Mouse (Mus musculus): Measurements from ENCODE around the gene Scap. TPM values are rescaled to one million over a fixed set of nuclear protein-coding genes. Genes with fewer than 3 reads are reported as not detected.
"Not testable (repeated sequence)": the region's sequence is repeated elsewhere in the genome, so short reads cannot be mapped to it uniquely, and the experiment has no call there.

Scap gene
- polyA plus RNA-seq, 1 experiment, result 25.8 TPM

GRCm38 (mm10) chr9:110328178-110328577 lies 4.9 kb upstream of the Scap start:
- Histone ChIP-seq H3K9me3 (replicated peaks; ENCODE audit: control insufficient read depth, insufficient read depth, low read length, poor library complexity, severe bottlenecking) (no peaks in the 10 kb centered on the region), H3K27ac (ENCODE audit: insufficient read depth, low read length) (no peak overlapping the region), H3K4me3 (ENCODE audit: low read depth, low read length) (no peak overlapping the region), H3K27me3 (ENCODE audit: control insufficient read depth, insufficient read depth, low read length, poor library complexity, severe bottlenecking) (no peaks in the 10 kb centered on the region; the same call in none of the 2 replicates), H3K36me3 (ENCODE audit: control insufficient read depth, insufficient read depth, low read length, poor library complexity, severe bottlenecking) (no peaks in the 10 kb centered on the region), H3K4me1 (ENCODE audit: control insufficient read depth, insufficient read depth, low read length) (peaks cover 3% of the 10 kb centered on the region), H3K9ac (ENCODE audit: low read depth, poor library complexity, severe bottlenecking) (no peak overlapping the region)
- TF ChIP-seq POLR2A (IDR thresholded peaks at IDR 0.05; ENCODE audit: insufficient read depth, low read length), result no peak
- TF ChIP-seq EP300 (IDR thresholded peaks at IDR 0.05; ENCODE audit: insufficient read depth, low read depth, low read length), result no peak
- TF ChIP-seq CTCF (IDR thresholded peaks at IDR 0.05; ENCODE audit: low read depth, low read length), result no peak

GRCm38 (mm10) chr9:110328946-110329630 lies 4.0 kb upstream of the Scap start:
- no peaks in the 10 kb centered on the region for H3K36me3 ChIP-seq (ENCODE audit: control insufficient read depth, insufficient read depth, low read length, poor library complexity, severe bottlenecking)
- H3K9me3 ChIP-seq (replicated peaks; ENCODE audit: control insufficient read depth, insufficient read depth, low read length, poor library complexity, severe bottlenecking), result no peaks in the 10 kb centered on the region
- peaks cover 3% of the 10 kb centered on the region for H3K4me1 ChIP-seq (ENCODE audit: control insufficient read depth, insufficient read depth, low read length)
- no peak overlapping the region for H3K4me3 ChIP-seq (ENCODE audit: low read depth, low read length)
- no peaks in the 10 kb centered on the region; the same call in none of the 2 replicates for H3K27me3 ChIP-seq (ENCODE audit: control insufficient read depth, insufficient read depth, low read length, poor library complexity, severe bottlenecking)
- H3K9ac ChIP-seq (ENCODE audit: low read depth, poor library complexity, severe bottlenecking), result no peak overlapping the region
- no peak overlapping the region for H3K27ac ChIP-seq (ENCODE audit: insufficient read depth, low read length)
- TF ChIP-seq POLR2A (IDR thresholded peaks at IDR 0.05; ENCODE audit: insufficient read depth, low read length), result no peak
- no peak for TF ChIP-seq EP300 (IDR thresholded peaks at IDR 0.05; ENCODE audit: insufficient read depth, low read depth, low read length)
- no peak for TF ChIP-seq CTCF (IDR thresholded peaks at IDR 0.05; ENCODE audit: low read depth, low read length)

- Histone ChIP-seq H3K27me3 (ENCODE audit: control insufficient read depth, insufficient read depth, low read length, poor library complexity, severe bottlenecking) (no peaks in the 10 kb centered on the region; the same call in 1 of the 2 replicates), H3K9me3 (replicated peaks; ENCODE audit: control insufficient read depth, insufficient read depth, low read length, poor library complexity, severe bottlenecking) (no peaks in the 10 kb centered on the region), H3K4me1 (ENCODE audit: control insufficient read depth, insufficient read depth, low read length) (peaks cover 3% of the 10 kb centered on the region), H3K27ac (ENCODE audit: insufficient read depth, low read length) (no peak overlapping the region), H3K4me3 (ENCODE audit: low read depth, low read length) (no peak overlapping the region), H3K9ac (ENCODE audit: low read depth, poor library complexity, severe bottlenecking) (no peak overlapping the region), H3K36me3 (ENCODE audit: control insufficient read depth, insufficient read depth, low read length, poor library complexity, severe bottlenecking) (no peaks in the 10 kb centered on the region)
- TF ChIP-seq POLR2A (IDR thresholded peaks at IDR 0.05; ENCODE audit: insufficient read depth, low read length) (no peak), CTCF (IDR thresholded peaks at IDR 0.05; ENCODE audit: low read depth, low read length) (no peak), EP300 (IDR thresholded peaks at IDR 0.05; ENCODE audit: insufficient read depth, low read depth, low read length) (no peak)
Observed at GRCm38 (mm10) chr9:110329655-110330054, 3.4 kb upstream of the Scap start.

GRCm38 (mm10) chr9:110330341-110330740 lies 2.7 kb upstream of the Scap start:
- H3K4me3 ChIP-seq (ENCODE audit: low read depth, low read length), result no peak overlapping the region
- H3K9me3 ChIP-seq (replicated peaks; ENCODE audit: control insufficient read depth, insufficient read depth, low read length, poor library complexity, severe bottlenecking), result no peaks in the 10 kb centered on the region
- H3K27me3 ChIP-seq (ENCODE audit: control insufficient read depth, insufficient read depth, low read length, poor library complexity, severe bottlenecking), result no peaks in the 10 kb centered on the region; the same call in 1 of the 2 replicates
- no peak overlapping the region for H3K27ac ChIP-seq (ENCODE audit: insufficient read depth, low read length)
- H3K4me1 ChIP-seq (ENCODE audit: control insufficient read depth, insufficient read depth, low read length), result peaks cover 3% of the 10 kb centered on the region
- no peak overlapping the region for H3K9ac ChIP-seq (ENCODE audit: low read depth, poor library complexity, severe bottlenecking)
- no peaks in the 10 kb centered on the region for H3K36me3 ChIP-seq (ENCODE audit: control insufficient read depth, insufficient read depth, low read length, poor library complexity, severe bottlenecking)
- TF ChIP-seq CTCF (IDR thresholded peaks at IDR 0.05; ENCODE audit: low read depth, low read length) (no peak), EP300 (IDR thresholded peaks at IDR 0.05; ENCODE audit: insufficient read depth, low read depth, low read length) (no peak), POLR2A (IDR thresholded peaks at IDR 0.05; ENCODE audit: insufficient read depth, low read length) (no peak)

GRCm38 (mm10) chr9:110330913-110331312 lies 2.2 kb upstream of the Scap start:
- H3K4me1 ChIP-seq (ENCODE audit: control insufficient read depth, insufficient read depth, low read length); H3K27me3 ChIP-seq (ENCODE audit: control insufficient read depth, insufficient read depth, low read length, poor library complexity, severe bottlenecking); H3K36me3 ChIP-seq (ENCODE audit: control insufficient read depth, insufficient read depth, low read length, poor library complexity, severe bottlenecking); H3K27ac ChIP-seq (ENCODE audit: insufficient read depth, low read length); H3K4me3 ChIP-seq (ENCODE audit: low read depth, low read length); H3K9ac ChIP-seq (ENCODE audit: low read depth, poor library complexity, severe bottlenecking); H3K9me3 ChIP-seq (replicated peaks; ENCODE audit: control insufficient read depth, insufficient read depth, low read length, poor library complexity, severe bottlenecking): not testable (repeated sequence)

- Histone ChIP-seq H3K4me3 (ENCODE audit: low read depth, low read length) (peak overlapping the region; percentile 61), H3K27ac (ENCODE audit: insufficient read depth, low read length) (no peak overlapping the region), H3K36me3 (ENCODE audit: control insufficient read depth, insufficient read depth, low read length, poor library complexity, severe bottlenecking) (no peaks in the 10 kb centered on the region), H3K27me3 (ENCODE audit: control insufficient read depth, insufficient read depth, low read length, poor library complexity, severe bottlenecking) (no peaks in the 10 kb centered on the region; the same call in 1 of the 2 replicates), H3K9ac (ENCODE audit: low read depth, poor library complexity, severe bottlenecking) (peak overlapping the region; percentile 65), H3K9me3 (replicated peaks; ENCODE audit: control insufficient read depth, insufficient read depth, low read length, poor library complexity, severe bottlenecking) (no peaks in the 10 kb centered on the region), H3K4me1 (ENCODE audit: control insufficient read depth, insufficient read depth, low read length) (peaks cover 3% of the 10 kb centered on the region)
- TF ChIP-seq POLR2A (IDR thresholded peaks at IDR 0.05; ENCODE audit: insufficient read depth, low read length), result no peak
- TF ChIP-seq EP300 (IDR thresholded peaks at IDR 0.05; ENCODE audit: insufficient read depth, low read depth, low read length), result no peak
- no peak for TF ChIP-seq CTCF (IDR thresholded peaks at IDR 0.05; ENCODE audit: low read depth, low read length)
Observed at GRCm38 (mm10) chr9:110333896-110334259, 790 bp downstream of the Scap start.
